Mouse (Mus musculus) splenic B cell, adult 2 months (primary cell): ENCODE measurements around the gene Ncr1.
"Not testable (repeated sequence)": the region's sequence is repeated elsewhere in the genome, so short reads cannot be mapped to it uniquely, and the experiment has no call there.

ENCODE experiments used
- DNase-seq: peaks from one replicate; pipeline ENCODE4 v3.0.0-alpha.2; 2011; ENCODE audit warnings: low read depth, low spot score
- H3K27me3 ChIP-seq: 2 replicates; pipeline ENCODE4 v1.6.1; 2012; ENCODE audit warnings: mild to moderate bottlenecking, low read length, moderate library complexity, mixed read lengths; ENCODE audit not compliant: control insufficient read depth, poor library complexity, insufficient read depth, severe bottlenecking
- H3K36me3 ChIP-seq: 2 replicates; pipeline ENCODE4 v1.6.1; 2012; ENCODE audit warnings: mild to moderate bottlenecking, low read length, moderate library complexity, mixed read lengths; ENCODE audit not compliant: control insufficient read depth, poor library complexity, insufficient read depth, severe bottlenecking

Gene Ncr1

GRCm38 (mm10) chr7:4337509-4337908, at the start of gene Ncr1:
Gene Ncr1, plus strand, starts transcription at chr7:4337724.
- H3K27me3 ChIP-seq, result no peaks in the 10 kb centered on the region
- H3K36me3 ChIP-seq, result no peaks in the 10 kb centered on the region
- no peak for DNase-seq

GRCm38 (mm10) chr7:4292638-4293037, 44.9 kb upstream of the Ncr1 start:
- no peaks in the 10 kb centered on the region for H3K27me3 ChIP-seq
- DNase-seq, result no peak
- no peaks in the 10 kb centered on the region for H3K36me3 ChIP-seq

GRCm38 (mm10) chr7:4297189-4297588, 40.3 kb upstream of the Ncr1 start:
- Histone ChIP-seq H3K27me3 (no peaks in the 10 kb centered on the region), H3K36me3 (no peaks in the 10 kb centered on the region)
- DNase-seq, result peak; percentile 71

GRCm38 (mm10) chr7:4300166-4300565, 37.4 kb upstream of the Ncr1 start:
- DNase-seq, result no peak
- Histone ChIP-seq H3K27me3 (no peaks in the 10 kb centered on the region), H3K36me3 (no peaks in the 10 kb centered on the region)

- H3K27me3 ChIP-seq, result no peaks in the 10 kb centered on the region
- no peak for DNase-seq
- H3K36me3 ChIP-seq, result no peaks in the 10 kb centered on the region
Observed at GRCm38 (mm10) chr7:4303457-4303856, 34.1 kb upstream of the Ncr1 start.

GRCm38 (mm10) chr7:4313109-4313508, 24.4 kb upstream of the Ncr1 start:
- H3K27me3 ChIP-seq, DNase-seq: not testable (repeated sequence)

GRCm38 (mm10) chr7:4313531-4313930, 24.0 kb upstream of the Ncr1 start:
- not testable (repeated sequence) for H3K36me3 ChIP-seq, H3K27me3 ChIP-seq, DNase-seq

More at GRCm38 (mm10) chr7:4313109-4313508, 24.4 kb upstream of the Ncr1 start:
- H3K36me3 ChIP-seq, result not testable (repeated sequence)

- no peaks in the 10 kb centered on the region for H3K27me3 ChIP-seq
- H3K36me3 ChIP-seq, result no peaks in the 10 kb centered on the region
- no peak for DNase-seq
Observed at GRCm38 (mm10) chr7:4323301-4323700, 14.2 kb upstream of the Ncr1 start.

GRCm38 (mm10) chr7:4373521-4373920, 36.0 kb downstream of the Ncr1 start:
- DNase-seq, result no peak
- Histone ChIP-seq H3K27me3 (no peaks in the 10 kb centered on the region), H3K36me3 (no peaks in the 10 kb centered on the region)
